Mouse (Mus musculus): ENCODE measurements around the gene Fthl17c.
"Not testable (repeated sequence)": the region's sequence is repeated elsewhere in the genome, so short reads cannot be mapped to it uniquely, and the experiment has no call there.

Fthl17c gene

GRCm38 (mm10) chrX:8976459-8976858 lies at the start of gene Fthl17c:
Fthl17c (minus strand) TSS chrX:8976559.
- not testable (repeated sequence) for DNase-seq (ENCODE audit: low read depth)

GRCm38 (mm10) chrX:9019481-9019880 lies 43.1 kb upstream of the Fthl17c start:
- DNase-seq (ENCODE audit: low read depth), result no peak

DNA sequence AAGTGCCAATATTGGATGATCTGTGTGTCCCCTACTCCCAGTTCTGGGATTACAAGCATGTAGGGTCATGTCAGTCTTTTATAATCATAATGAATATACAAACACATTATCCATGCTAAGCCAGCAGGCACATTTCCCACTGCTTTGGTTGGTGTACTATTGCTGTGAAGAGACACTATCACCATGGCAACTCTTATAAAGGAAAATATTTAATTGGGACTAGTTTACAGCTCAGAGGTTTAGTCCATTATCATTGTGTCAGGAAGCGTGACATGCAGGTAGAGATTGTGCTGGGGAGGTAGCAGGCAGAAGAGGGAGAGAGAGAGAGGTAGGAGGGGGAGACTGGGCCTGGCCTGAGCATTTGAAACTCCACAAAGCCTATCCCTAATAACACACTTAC lies 39.7 kb upstream of the Fthl17c start:
- no peak for DNase-seq (ENCODE audit: low read depth)

DNA sequence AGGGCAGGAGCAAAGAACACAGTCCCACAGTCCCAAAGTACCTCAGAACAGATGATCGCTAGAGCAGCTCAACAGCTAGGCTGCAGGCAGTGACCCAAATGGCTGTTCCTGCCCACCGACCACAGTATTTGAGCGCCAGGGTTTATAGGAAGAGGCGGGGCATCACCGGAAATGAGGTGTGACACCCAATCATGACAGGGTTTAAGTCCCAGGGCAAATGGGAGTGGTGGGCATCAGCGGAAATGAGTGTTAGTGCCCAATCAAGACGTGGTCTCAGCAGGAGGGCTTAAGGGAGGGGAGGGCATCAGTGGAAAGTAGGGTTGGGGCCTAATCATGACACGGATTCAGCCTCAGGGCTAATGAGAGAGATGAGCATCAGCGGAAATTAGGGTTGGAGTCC lies 10.3 kb upstream of the Fthl17c start, which contains the start of gene Fthl17d:
Gene Fthl17d, minus strand, starts transcription at position 101 of the 400 bp plus-strand sequence.
- not testable (repeated sequence) for DNase-seq (ENCODE audit: low read depth)

GRCm38 (mm10) chrX:8964618-8965017 lies 11.7 kb downstream of the Fthl17c start:
- not testable (repeated sequence) for DNase-seq (ENCODE audit: low read depth)

- not testable (repeated sequence) for DNase-seq (ENCODE audit: low read depth)
Measured at GRCm38 (mm10) chrX:8962875-8963274, 13.5 kb downstream of the Fthl17c start, which contains the start of gene Fthl17b. Fthl17b (minus strand) TSS chrX:8962975.

DNA sequence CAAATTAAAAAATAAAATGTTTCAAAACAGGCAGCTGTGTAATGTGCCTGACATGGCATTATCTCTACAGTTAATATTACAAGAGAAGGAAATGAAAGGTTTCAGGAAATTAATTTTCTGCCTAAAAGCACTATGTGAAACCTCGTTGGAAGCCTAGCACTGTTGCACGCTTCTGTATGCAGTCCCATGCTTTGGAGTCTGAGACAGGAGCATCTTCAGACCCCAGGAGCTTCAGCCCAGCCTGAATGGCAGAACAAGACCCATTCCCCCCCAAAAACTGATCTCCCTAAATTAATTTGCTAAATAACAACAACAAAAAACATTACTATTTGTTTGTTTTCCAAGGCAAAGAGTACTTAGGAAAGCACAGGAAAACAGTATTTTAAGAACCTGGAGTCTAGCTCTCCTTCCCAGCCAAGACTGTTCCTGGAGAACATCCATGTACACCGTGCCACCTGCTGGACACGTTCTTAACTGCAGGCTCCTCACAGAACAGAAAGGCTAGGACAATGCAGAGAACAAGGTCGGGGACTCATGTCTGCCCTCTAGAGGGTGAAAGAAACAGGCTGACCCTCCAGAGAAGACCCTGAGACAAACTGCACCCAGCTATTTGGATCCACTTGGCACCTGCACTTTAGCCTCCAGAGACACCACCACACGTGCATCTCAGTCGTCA lies 28.1 kb downstream of the Fthl17c start:
- DNase-seq (ENCODE audit: low read depth), result peak; percentile 42

GRCm38 (mm10) chrX:8944041-8944440 lies 32.3 kb downstream of the Fthl17c start:
- no peak for DNase-seq (ENCODE audit: low read depth)

DNA sequence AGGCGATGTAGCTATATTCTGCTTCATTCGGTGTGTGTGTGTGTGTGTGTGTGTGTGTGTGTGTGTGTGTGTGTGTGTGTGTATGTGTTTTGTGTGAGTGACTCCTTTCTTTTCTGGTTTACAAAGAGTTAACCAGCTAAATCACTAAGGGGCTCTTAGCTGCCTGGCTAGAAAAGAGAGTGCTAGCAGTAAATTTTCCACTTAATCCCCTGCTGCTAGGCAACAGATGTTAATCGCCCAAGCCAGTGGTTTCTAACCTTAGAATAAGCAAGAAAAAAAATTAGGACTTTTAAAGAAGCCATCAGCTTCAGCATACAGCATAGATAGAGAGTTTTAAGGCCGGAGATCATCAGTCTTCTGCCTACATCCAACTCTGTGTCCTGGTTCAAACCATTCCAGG lies 49.1 kb downstream of the Fthl17c start:
- no peak for DNase-seq (ENCODE audit: low read depth)
